Mouse (Mus musculus): ENCODE measurements around the gene Tmc5.
A peak's percentile ranks its signal among the peaks of the same experiment; 100 is the strongest.

The Tmc5 gene

GRCm38 (mm10) chr7:118597201-118597600, at the start of gene Tmc5:
Tmc5 (plus strand) TSS chr7:118597297.
- peak; percentile 10 for DNase-seq (ENCODE audit: low spot score)

GRCm38 (mm10) chr7:118547451-118547850, 49.6 kb upstream of the Tmc5 start:
- no peak for DNase-seq (ENCODE audit: low spot score)

- no peak for DNase-seq (ENCODE audit: low spot score)
Measured at GRCm38 (mm10) chr7:118553881-118554280, 43.2 kb upstream of the Tmc5 start.

- DNase-seq (ENCODE audit: low spot score) = no peak
Measured at GRCm38 (mm10) chr7:118554290-118554689, 42.8 kb upstream of the Tmc5 start.

- no peak for DNase-seq (ENCODE audit: low spot score)
Measured at GRCm38 (mm10) chr7:118569121-118569543, 28.0 kb upstream of the Tmc5 start.

- DNase-seq (ENCODE audit: low spot score) = no peak
Measured at GRCm38 (mm10) chr7:118571350-118571749, 25.7 kb upstream of the Tmc5 start.

- DNase-seq (ENCODE audit: low spot score) = no peak
Measured at GRCm38 (mm10) chr7:118572039-118572438, 25.1 kb upstream of the Tmc5 start.

GRCm38 (mm10) chr7:118578269-118578668, 18.8 kb upstream of the Tmc5 start:
- DNase-seq (ENCODE audit: low spot score) = no peak

GRCm38 (mm10) chr7:118579938-118580337, 17.2 kb upstream of the Tmc5 start:
- no peak for DNase-seq (ENCODE audit: low spot score)

- no peak for DNase-seq (ENCODE audit: low spot score)
Measured at GRCm38 (mm10) chr7:118583821-118584220, 13.3 kb upstream of the Tmc5 start.

GRCm38 (mm10) chr7:118584257-118584907, 12.7 kb upstream of the Tmc5 start, which contains the start of gene Tmc7:
Tmc7 (minus strand) TSS chr7:118584736.
- DNase-seq (ENCODE audit: low spot score) = peak; percentile 53

- DNase-seq (ENCODE audit: low spot score) = no peak
Measured at GRCm38 (mm10) chr7:118584926-118585325, 12.2 kb upstream of the Tmc5 start.

- no peak for DNase-seq (ENCODE audit: low spot score)
Measured at GRCm38 (mm10) chr7:118585856-118586255, 11.2 kb upstream of the Tmc5 start.

GRCm38 (mm10) chr7:118590726-118591305, 6.3 kb upstream of the Tmc5 start:
- no peak for DNase-seq (ENCODE audit: low spot score)

GRCm38 (mm10) chr7:118592146-118592545, 5.0 kb upstream of the Tmc5 start:
- DNase-seq (ENCODE audit: low spot score) = no peak

GRCm38 (mm10) chr7:118593567-118594407, 3.3 kb upstream of the Tmc5 start:
- DNase-seq (ENCODE audit: low spot score) = peak; percentile 12

GRCm38 (mm10) chr7:118594611-118595010, 2.5 kb upstream of the Tmc5 start:
- DNase-seq (ENCODE audit: low spot score) = no peak

GRCm38 (mm10) chr7:118595228-118595627, 1.9 kb upstream of the Tmc5 start:
- DNase-seq (ENCODE audit: low spot score) = peak; percentile 86

- DNase-seq (ENCODE audit: low spot score) = no peak
Measured at GRCm38 (mm10) chr7:118596271-118596670, 826 bp upstream of the Tmc5 start.

GRCm38 (mm10) chr7:118599954-118600631, 3.0 kb downstream of the Tmc5 start:
- DNase-seq (ENCODE audit: low spot score) = no peak

- DNase-seq (ENCODE audit: low spot score) = no peak
Measured at GRCm38 (mm10) chr7:118604842-118605241, 7.7 kb downstream of the Tmc5 start.

- no peak for DNase-seq (ENCODE audit: low spot score)
Measured at GRCm38 (mm10) chr7:118609815-118610214, 12.7 kb downstream of the Tmc5 start.

All from ovary, postnatal 36 days (tissue).